Mouse (Mus musculus) midbrain, embryonic 16.5 days (tissue): ENCODE data around the gene Dtx3. TPM values are rescaled to one million over a fixed set of nuclear protein-coding genes. Genes with fewer than 3 reads are reported as not detected.

ENCODE experiments used
- ATAC-seq: fragments of 200-750 bp; cut with Nextera tagmentation; 2 replicates; pipeline ENCODE4 v1.8.0; 2017; ENCODE audit warnings: moderate TSS enrichment
- H3K27ac ChIP-seq: fragments of 300-500 bp; sonication (generic); 2 replicates; pipeline ENCODE4 v1.5.1; 2014; ENCODE audit warnings: mild to moderate bottlenecking, low read length, mixed read lengths
- H3K27me3 ChIP-seq: fragments of 300-500 bp; sonication (generic); 2 replicates; pipeline ENCODE4 v1.6.1; 2014; ENCODE audit warnings: low read depth, low read length, mixed read lengths; ENCODE audit not compliant: control insufficient read depth, insufficient read depth
- H3K36me3 ChIP-seq: fragments of 300-500 bp; sonication (generic); 2 replicates; pipeline ENCODE4 v1.6.1; 2014; ENCODE audit warnings: mild to moderate bottlenecking, low read length, moderate library complexity, mixed read lengths; ENCODE audit not compliant: control insufficient read depth, insufficient read depth
- H3K4me1 ChIP-seq: fragments of 300-500 bp; sonication (generic); 2 replicates; pipeline ENCODE4 v1.6.1; 2014; ENCODE audit warnings: mild to moderate bottlenecking, low read length, mixed read lengths; ENCODE audit not compliant: control insufficient read depth, insufficient read depth
- H3K4me2 ChIP-seq: fragments of 300-500 bp; sonication (generic); 2 replicates; pipeline ENCODE4 v1.6.1; 2014; ENCODE audit warnings: mild to moderate bottlenecking, low read length, mixed read lengths
- H3K4me3 ChIP-seq: fragments of 300-500 bp; sonication (generic); 2 replicates; pipeline ENCODE4 v1.5.1; 2014; ENCODE audit warnings: low read depth, mild to moderate bottlenecking, low read length, moderate library complexity, mixed read lengths
- H3K9ac ChIP-seq: fragments of 300-500 bp; sonication (generic); 2 replicates; pipeline ENCODE4 v1.6.1; 2014; ENCODE audit warnings: low read depth, low read length, mixed read lengths
- H3K9me3 ChIP-seq: fragments of 300-500 bp; sonication (generic); replicated peaks from 2 replicates; pipeline ENCODE4 v1.6.1; 2014; ENCODE audit warnings: mild to moderate bottlenecking, low read length, mixed read lengths; ENCODE audit not compliant: control insufficient read depth, poor library complexity, severe bottlenecking
- WGBS: fragments of 180-500 bp; shearing (Covaris S2); extraction: QIAGEN DNeasy Blood & Tissue Kit; methylation state at CpG from one replicate; pipeline ENCODE4 v1.1.7; 2014; 5-methylcytosine and 5-hydroxymethylcytosine counted together
- polyA plus RNA-seq: library from polyadenylated mRNA; unstranded; fragments of >200 nt; fragmentation: Nextera tagmentation; extraction: Ambion mirVana; gene quantifications from 2 replicates; pipeline ENCODE4 v1.2.1, GENCODE M21; 2015

Dtx3 gene
- polyA plus RNA-seq, result 254 and 255 TPM in 2 replicates

- 1% methylated on average over 26 of the region's 47 CpGs for WGBS
- H3K4me2 ChIP-seq, result peak within 1 kb of the TSS; percentile 90
- H3K27ac ChIP-seq, result peak within 1 kb of the TSS; percentile 91
- H3K9me3 ChIP-seq, result no peaks in the 10 kb centered on the region
- H3K4me1 ChIP-seq, result peaks cover 16% of the 10 kb centered on the region
- H3K4me3 ChIP-seq, result peak within 1 kb of the TSS; percentile 78
- peak within 1 kb of the TSS; percentile 98 for H3K9ac ChIP-seq
- no peaks in the 10 kb centered on the region for H3K27me3 ChIP-seq
- ATAC-seq, result peak; percentile 73
- H3K36me3 ChIP-seq, result peaks cover 29% of the 10 kb centered on the region
These were observed at the start of gene Dtx3 for GRCm38 (mm10) chr10:127195328-127196129. Gene Dtx3, minus strand, starts transcription at chr10:127195728.

GRCm38 (mm10) chr10:127238241-127238824 is 42.8 kb upstream of the Dtx3 start:
- Histone ChIP-seq H3K9me3 (no peaks in the 10 kb centered on the region), H3K4me2 (no peak overlapping the region), H3K27ac (no peak overlapping the region), H3K9ac (no peak overlapping the region), H3K36me3 (peaks cover 59% of the 10 kb centered on the region), H3K27me3 (no peaks in the 10 kb centered on the region), H3K4me3 (no peak overlapping the region), H3K4me1 (no peaks in the 10 kb centered on the region)
- WGBS, result 71% methylated on average over 18 of the region's 18 CpGs
- no peak for ATAC-seq

GRCm38 (mm10) chr10:127236541-127236940 is 41.0 kb upstream of the Dtx3 start:
- Histone ChIP-seq H3K27ac (no peak overlapping the region), H3K9me3 (no peaks in the 10 kb centered on the region), H3K9ac (no peak overlapping the region), H3K4me3 (no peak overlapping the region), H3K4me2 (no peak overlapping the region), H3K27me3 (no peaks in the 10 kb centered on the region), H3K36me3 (peaks cover 42% of the 10 kb centered on the region), H3K4me1 (no peaks in the 10 kb centered on the region)
- no peak for ATAC-seq
- 48% methylated on average over 9 of the region's 9 CpGs for WGBS

GRCm38 (mm10) chr10:127233141-127233540 is 37.6 kb upstream of the Dtx3 start:
- Histone ChIP-seq H3K9me3 (no peaks in the 10 kb centered on the region), H3K9ac (no peak overlapping the region), H3K36me3 (peaks cover 23% of the 10 kb centered on the region), H3K27ac (no peak overlapping the region), H3K4me2 (no peak overlapping the region), H3K4me1 (no peaks in the 10 kb centered on the region), H3K4me3 (no peak overlapping the region), H3K27me3 (no peaks in the 10 kb centered on the region)
- 84% methylated on average over 9 of the region's 9 CpGs for WGBS
- ATAC-seq, result no peak

GRCm38 (mm10) chr10:127231741-127232140 is 36.2 kb upstream of the Dtx3 start:
- H3K4me2 ChIP-seq, result no peak overlapping the region

GRCm38 (mm10) chr10:127230693-127231092 is 35.2 kb upstream of the Dtx3 start:
- ATAC-seq, result no peak
- WGBS, result 90% methylated on average over 12 of the region's 12 CpGs
- Histone ChIP-seq H3K4me3 (no peak overlapping the region), H3K27me3 (no peaks in the 10 kb centered on the region), H3K9ac (no peak overlapping the region), H3K36me3 (peaks cover 14% of the 10 kb centered on the region), H3K27ac (no peak overlapping the region), H3K4me1 (no peaks in the 10 kb centered on the region), H3K9me3 (no peaks in the 10 kb centered on the region), H3K4me2 (no peak overlapping the region)

More at GRCm38 (mm10) chr10:127231741-127232140, 36.2 kb upstream of the Dtx3 start:
- 82% methylated on average over 14 of the region's 14 CpGs for whole genome bisulfite sequencing
- Histone ChIP-seq H3K9ac (no peak overlapping the region), H3K27me3 (no peaks in the 10 kb centered on the region), H3K36me3 (peaks cover 16% of the 10 kb centered on the region), H3K27ac (no peak overlapping the region), H3K4me1 (no peaks in the 10 kb centered on the region), H3K9me3 (no peaks in the 10 kb centered on the region), H3K4me3 (no peak overlapping the region)
- no peak for ATAC-seq

GRCm38 (mm10) chr10:127228897-127229296 is 33.4 kb upstream of the Dtx3 start:
- 23% methylated on average over 4 of the region's 4 CpGs for WGBS
- no peak overlapping the region for H3K9ac ChIP-seq
- ATAC-seq, result peak; percentile 56; the same call in 1 of the 2 replicates
- peaks cover 14% of the 10 kb centered on the region for H3K36me3 ChIP-seq
- H3K4me3 ChIP-seq, result no peak overlapping the region
- no peaks in the 10 kb centered on the region for H3K9me3 ChIP-seq
- no peak overlapping the region for H3K4me2 ChIP-seq
- no peak overlapping the region for H3K27ac ChIP-seq
- no peaks in the 10 kb centered on the region for H3K4me1 ChIP-seq
- H3K27me3 ChIP-seq, result no peaks in the 10 kb centered on the region

GRCm38 (mm10) chr10:127227163-127227562 is 31.6 kb upstream of the Dtx3 start:
- WGBS, result 86% methylated on average over 8 of the region's 8 CpGs
- no peak for ATAC-seq
- Histone ChIP-seq H3K4me3 (no peak overlapping the region), H3K4me2 (no peak overlapping the region), H3K9ac (no peak overlapping the region), H3K9me3 (no peaks in the 10 kb centered on the region), H3K36me3 (peaks cover 14% of the 10 kb centered on the region), H3K27me3 (no peaks in the 10 kb centered on the region), H3K27ac (no peak overlapping the region), H3K4me1 (no peaks in the 10 kb centered on the region)

GRCm38 (mm10) chr10:127226318-127226895 is 30.9 kb upstream of the Dtx3 start:
- H3K4me3 ChIP-seq, result no peak overlapping the region
- ATAC-seq, result no peak
- H3K9ac ChIP-seq, result no peak overlapping the region
- no peak overlapping the region for H3K4me2 ChIP-seq
- no peak overlapping the region for H3K27ac ChIP-seq
- WGBS, result 66% methylated on average over 8 of the region's 8 CpGs
- H3K4me1 ChIP-seq, result no peaks in the 10 kb centered on the region
- no peaks in the 10 kb centered on the region for H3K27me3 ChIP-seq
- no peaks in the 10 kb centered on the region for H3K9me3 ChIP-seq
- H3K36me3 ChIP-seq, result peaks cover 14% of the 10 kb centered on the region
